Comparison of ENCODE assay signal across 44 mouse cellular contexts in the genomic region with DNA sequence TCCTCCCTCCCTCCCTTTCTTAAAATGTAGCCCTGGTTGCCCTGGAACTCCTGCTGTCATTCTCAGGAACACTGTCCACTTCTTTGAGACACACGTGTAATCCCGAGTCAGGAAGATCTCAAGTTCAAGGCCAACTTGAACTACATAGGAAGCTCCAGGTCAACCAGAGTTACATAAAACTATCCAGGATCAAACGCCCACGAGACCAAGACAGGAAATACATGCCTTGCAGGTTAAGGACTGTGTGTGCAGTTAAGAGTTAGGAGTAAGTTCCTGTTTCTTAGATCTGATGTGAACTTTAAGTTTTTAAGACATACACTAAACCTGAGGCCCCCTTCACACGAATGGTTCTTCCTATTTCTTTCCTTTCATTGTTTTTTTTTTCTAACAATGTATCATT. TPM values are rescaled to one million over a fixed set of nuclear protein-coding genes. Genes with fewer than 3 reads are reported as not detected.
"Had no signal": no experiment of that assay in that cellular context is flagged by ENCODE, and none has a peak within 500 bp of the region (broad histone marks: within the 10 kb centered on the region; RNA-seq: fewer than 3 reads in every experiment).

No protein-coding gene starts in this region.

- H3K36me3 ChIP-seq: limb, embryonic 10.5 days; limb, embryonic 12.5 days; limb, embryonic 15.5 days; liver, embryonic 12.5 days; liver, embryonic 15.5 days; lung, embryonic 15.5 days; midbrain, embryonic 10.5 days; midbrain, embryonic 12.5 days; midbrain, embryonic 13.5 days; midbrain, embryonic 15.5 days had no signal

- H3K4me2 ChIP-seq: limb, embryonic 12.5 days; limb, embryonic 13.5 days; limb, embryonic 15.5 days; liver, embryonic 11.5 days; liver, embryonic 12.5 days; liver, embryonic 13.5 days; liver, embryonic 15.5 days; lung, embryonic 14.5 days; lung, embryonic 15.5 days; midbrain, embryonic 11.5 days; midbrain, embryonic 12.5 days; midbrain, embryonic 13.5 days; midbrain, embryonic 15.5 days had no signal

- DNase-seq: left cerebral cortex, postnatal 4 days; liver; liver, embryonic 13.5 days; liver, postnatal 0 days; lung, adult 18-20 months; lung, adult 2 months; lung, embryonic 14.5 days; lung, postnatal 10 days; lung, postnatal 14 days; lung, postnatal 36 days; lung, postnatal 4 days; midbrain, embryonic 14.5 days had no signal

- H3K9ac ChIP-seq: limb, embryonic 12.5 days; limb, embryonic 13.5 days; limb, embryonic 15.5 days; liver, embryonic 12.5 days; liver, embryonic 13.5 days; liver, embryonic 14.5 days; liver, embryonic 15.5 days; liver, postnatal 0 days; lung, embryonic 14.5 days; lung, embryonic 15.5 days; midbrain, embryonic 12.5 days; midbrain, embryonic 13.5 days; midbrain, embryonic 15.5 days had no signal

- ATAC-seq: liver, embryonic 12.5 days; liver, postnatal 0 days; lung, postnatal 0 days; midbrain, embryonic 13.5 days; midbrain, embryonic 15.5 days; midbrain, embryonic 16.5 days had no signal

- H3K27ac ChIP-seq: limb, embryonic 10.5 days; limb, embryonic 12.5 days; limb, embryonic 13.5 days; limb, embryonic 15.5 days; liver, embryonic 12.5 days; liver, embryonic 13.5 days; liver, embryonic 14.5 days; liver, embryonic 15.5 days; lung, embryonic 15.5 days; macrophage; midbrain, embryonic 10.5 days; midbrain, embryonic 12.5 days; midbrain, embryonic 13.5 days; midbrain, embryonic 15.5 days had no signal

- H3K27me3 ChIP-seq: megakaryocyte, embryonic 14.5 days; midbrain, embryonic 15.5 days had no signal

- H3K4me3 ChIP-seq: limb, embryonic 10.5 days; limb, embryonic 12.5 days; limb, embryonic 13.5 days; limb, embryonic 15.5 days; liver, embryonic 12.5 days; liver, embryonic 13.5 days; liver, embryonic 15.5 days; lung, embryonic 15.5 days; megakaryocyte, embryonic 14.5 days; midbrain, embryonic 10.5 days; midbrain, embryonic 12.5 days; midbrain, embryonic 13.5 days; midbrain, embryonic 15.5 days; myocyte had no signal

- H3K9me3 ChIP-seq: limb, embryonic 10.5 days; limb, embryonic 12.5 days; limb, embryonic 13.5 days; limb, embryonic 15.5 days; liver, embryonic 12.5 days; liver, embryonic 13.5 days; liver, embryonic 15.5 days; lung, embryonic 15.5 days; megakaryocyte, embryonic 14.5 days; midbrain, embryonic 10.5 days; midbrain, embryonic 12.5 days; midbrain, embryonic 13.5 days; midbrain, embryonic 15.5 days had no signal

RNA-seq across cellular contexts. Expression of a gene that starts 1.6 kb away (rescaled TPM):
- total RNA-seq: left cerebral cortex, adult 8-10 months; left cerebral cortex, postnatal 10 days; left cerebral cortex, postnatal 25 days; left cerebral cortex, postnatal 36 days; liver, adult 2 months; megakaryocyte progenitor cell, adult 5-6 weeks; megakaryocyte, adult 5-6 weeks; megakaryocyte-erythroid progenitor cell, adult 5-6 weeks had no signal
- polyA plus RNA-seq: limb, embryonic 14.5 days; liver, adult 2 months; liver, embryonic 13.5 days; lung, adult 2 months; lung, embryonic 14.5 days; lung, postnatal 0 days; macrophage; midbrain, embryonic 12.5 days had no signal

RNA-seq across cellular contexts. Expression of a gene that starts 28.6 kb away (rescaled TPM):
- total RNA-seq: megakaryocyte progenitor cell, adult 5-6 weeks; megakaryocyte-erythroid progenitor cell, adult 5-6 weeks; midbrain, postnatal 0 days; monocyte, adult 5-6 weeks had no signal
- polyA plus RNA-seq: limb, embryonic 11.5 days; limb, embryonic 12.5 days; limb, embryonic 15.5 days; liver, adult 2 months; liver, embryonic 14.5 days; liver, embryonic 15.5 days; liver, embryonic 16.5 days; liver, postnatal 0 days; lung, embryonic 14.5 days; lung, embryonic 15.5 days; lung, postnatal 0 days; macrophage; midbrain, embryonic 12.5 days; midbrain, embryonic 14.5 days; myocyte had no signal
